Mouse (Mus musculus): ENCODE measurements around the gene Jakmip3.

GRCm38 (mm10) chr7:139130361-139130760 is 189.8 kb downstream of the Jakmip3 start:
- no peak for TF ChIP-seq CTCF (IDR thresholded peaks at IDR 0.05; ENCODE audit: low read depth, low read length)
- no peak for TF ChIP-seq POLR2A (IDR thresholded peaks at IDR 0.05; ENCODE audit: borderline replicate concordance, low read depth, low read length)

Data from bone marrow macrophage, adult 2 months (primary cell).